Mouse (Mus musculus): Measurements from ENCODE around the gene Ccdc22. TPM values are rescaled to one million over a fixed set of nuclear protein-coding genes. Genes with fewer than 3 reads are reported as not detected.

Gene Ccdc22
- 35.8 and 38.0 TPM in 2 replicates for polyA plus RNA-seq (2016; fragmentation: Nextera tagmentation; extraction: Ambion mirVana)

DNA sequence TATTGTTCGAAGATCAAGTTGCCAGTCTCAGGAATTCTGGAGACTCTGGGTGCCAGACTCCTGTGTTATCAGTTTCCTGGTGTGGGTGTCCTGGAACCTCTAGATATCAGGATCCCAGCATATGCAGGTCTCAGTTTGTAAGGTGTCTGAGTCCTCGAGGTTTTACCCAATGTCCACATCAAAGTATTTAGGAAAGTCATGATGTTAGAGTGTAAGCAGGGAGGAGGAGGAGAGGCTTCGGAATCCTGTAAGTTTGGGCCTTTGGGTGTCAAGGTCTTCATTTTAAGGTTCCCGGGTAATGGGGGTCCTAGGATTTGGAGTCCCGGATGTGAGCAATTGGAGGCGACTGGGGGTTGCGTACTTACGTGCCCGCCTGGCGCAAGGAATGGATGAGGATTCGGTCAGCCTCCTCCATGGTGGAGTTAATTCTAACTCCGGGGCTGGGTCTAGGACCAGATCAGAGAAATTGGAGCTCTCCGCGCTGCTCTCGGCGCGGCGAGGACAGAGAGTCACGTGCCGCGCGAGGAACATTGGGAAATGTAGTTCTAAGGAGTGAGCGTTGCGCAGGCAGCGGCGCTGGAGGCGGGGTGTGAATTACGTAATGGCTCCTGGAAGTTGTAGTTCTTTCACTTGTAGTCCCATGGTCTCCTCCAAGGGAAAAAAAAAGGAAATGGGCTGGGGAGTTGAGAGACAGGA lies at the start of gene Ccdc22:
Ccdc22 (minus strand) TSS at position 639 of the 696 bp plus-strand sequence.
- 20% methylated on average over 28 of the region's 28 CpGs for WGBS
- DNase-seq (ENCODE audit: extremely low spot score, low spot score): peak; percentile 78
- Histone ChIP-seq H3K4me3 (peak within 1 kb of the TSS; percentile 55), H3K4me1 (peaks cover 12% of the 10 kb centered on the region), H3K36me3 (replicated peaks) (peaks cover 14% of the 10 kb centered on the region), H3K9me3 (no peaks in the 10 kb centered on the region), H3K27ac (peak within 1 kb of the TSS; percentile 80), H3K27me3 (ENCODE audit: poor library complexity, severe bottlenecking) (peaks cover 16% of the 10 kb centered on the region)

DNA sequence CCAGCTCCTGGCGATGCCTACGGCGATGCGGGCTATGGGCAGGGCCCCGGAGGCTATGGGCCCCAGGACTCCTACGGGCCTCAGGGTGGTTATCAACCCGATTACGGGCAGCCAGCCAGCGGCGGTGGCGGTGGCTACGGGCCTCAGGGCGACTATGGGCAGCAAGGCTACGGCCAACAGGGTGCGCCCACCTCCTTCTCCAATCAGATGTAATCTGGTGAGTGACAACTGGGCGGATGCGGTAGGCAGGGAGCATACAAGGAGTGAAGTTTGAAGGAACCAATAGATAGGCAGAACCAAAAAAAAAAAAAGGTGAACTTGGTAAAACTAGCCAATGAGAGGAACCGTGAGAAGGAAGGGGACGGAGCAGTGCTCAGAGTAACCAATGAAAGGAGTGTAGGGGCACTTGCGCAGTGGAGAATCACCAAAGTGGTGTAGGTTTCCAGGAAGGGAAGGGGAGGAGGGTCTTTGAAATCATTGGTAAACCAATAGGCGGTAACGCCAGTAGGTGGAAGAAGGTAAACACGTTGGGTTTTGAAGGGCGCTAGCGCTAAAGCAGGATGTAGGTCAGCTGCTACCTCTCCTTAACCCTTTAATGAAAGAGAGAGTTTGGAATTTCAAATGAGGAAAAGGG lies 43.5 kb upstream of the Ccdc22 start:
- Histone ChIP-seq H3K4me3 (peak overlapping the region; percentile 57), H3K9me3 (no peaks in the 10 kb centered on the region; the same call in 1 of the 2 replicates), H3K27me3 (ENCODE audit: poor library complexity, severe bottlenecking) (no peaks in the 10 kb centered on the region), H3K4me1 (peaks cover 4% of the 10 kb centered on the region; the same call in 1 of the 2 replicates), H3K36me3 (replicated peaks) (no peaks in the 10 kb centered on the region), H3K27ac (peak overlapping the region; percentile 88)
- peak; percentile 75 for DNase-seq (ENCODE audit: extremely low spot score, low spot score)
- 11% methylated on average over 25 of the region's 25 CpGs for WGBS

DNA sequence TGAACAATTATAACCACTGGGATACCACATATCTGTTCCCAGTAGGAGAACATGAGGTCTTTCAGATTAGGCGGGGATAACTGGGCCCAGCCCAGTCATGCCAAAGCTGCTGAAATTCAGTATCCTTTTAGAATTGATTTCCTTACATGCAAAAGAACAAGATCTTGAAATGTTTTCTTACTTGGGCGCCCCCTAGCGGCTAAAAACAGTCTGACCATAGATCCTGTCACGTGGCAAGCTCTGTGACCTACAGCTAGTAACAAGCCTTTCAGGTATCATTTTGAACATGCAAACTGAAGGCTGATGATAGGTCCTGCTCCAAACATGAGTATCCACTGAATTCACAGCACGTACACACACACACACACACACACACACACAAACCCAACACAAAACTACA lies 40.0 kb upstream of the Ccdc22 start:
- Histone ChIP-seq H3K4me3 (no peak overlapping the region), H3K4me1 (peaks cover 6% of the 10 kb centered on the region; the same call in 1 of the 2 replicates), H3K27ac (no peak overlapping the region), H3K36me3 (replicated peaks) (no peaks in the 10 kb centered on the region), H3K27me3 (ENCODE audit: poor library complexity, severe bottlenecking) (peaks cover 8% of the 10 kb centered on the region; the same call in 1 of the 2 replicates), H3K9me3 (no peaks in the 10 kb centered on the region; the same call in 1 of the 2 replicates)
- DNase-seq (ENCODE audit: extremely low spot score, low spot score): peak; percentile 76
- WGBS: 12% methylated on average over 5 of the region's 5 CpGs

DNA sequence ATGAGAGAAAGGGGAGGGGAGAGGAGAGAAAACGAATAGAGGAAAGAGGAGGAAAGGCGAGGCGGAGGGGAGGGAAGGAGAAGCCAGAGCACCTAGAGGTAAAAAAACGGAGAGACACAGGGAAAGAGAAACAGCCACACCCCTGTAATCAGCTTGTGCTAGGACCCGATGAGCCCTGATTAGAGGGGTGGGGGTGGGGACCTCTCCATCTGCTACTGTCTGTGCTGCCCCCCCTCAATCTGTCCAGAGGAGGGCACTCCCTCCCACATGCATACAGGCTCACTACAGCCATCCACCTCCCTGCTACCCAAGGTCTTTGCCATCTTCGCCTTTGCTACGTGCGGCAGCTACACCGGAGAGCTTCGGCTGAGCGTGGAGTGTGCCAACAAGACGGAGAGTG lies 35.5 kb upstream of the Ccdc22 start:
- H3K4me3 ChIP-seq: no peak overlapping the region
- no peak for DNase-seq (ENCODE audit: extremely low spot score, low spot score)
- peaks cover 21% of the 10 kb centered on the region; the same call in 1 of the 2 replicates for H3K27me3 ChIP-seq (ENCODE audit: poor library complexity, severe bottlenecking)
- H3K27ac ChIP-seq: no peak overlapping the region
- WGBS: 45% methylated on average over 11 of the region's 12 CpGs
- H3K9me3 ChIP-seq: no peaks in the 10 kb centered on the region
- no peaks in the 10 kb centered on the region for H3K36me3 ChIP-seq (replicated peaks)
- peaks cover 18% of the 10 kb centered on the region for H3K4me1 ChIP-seq

DNA sequence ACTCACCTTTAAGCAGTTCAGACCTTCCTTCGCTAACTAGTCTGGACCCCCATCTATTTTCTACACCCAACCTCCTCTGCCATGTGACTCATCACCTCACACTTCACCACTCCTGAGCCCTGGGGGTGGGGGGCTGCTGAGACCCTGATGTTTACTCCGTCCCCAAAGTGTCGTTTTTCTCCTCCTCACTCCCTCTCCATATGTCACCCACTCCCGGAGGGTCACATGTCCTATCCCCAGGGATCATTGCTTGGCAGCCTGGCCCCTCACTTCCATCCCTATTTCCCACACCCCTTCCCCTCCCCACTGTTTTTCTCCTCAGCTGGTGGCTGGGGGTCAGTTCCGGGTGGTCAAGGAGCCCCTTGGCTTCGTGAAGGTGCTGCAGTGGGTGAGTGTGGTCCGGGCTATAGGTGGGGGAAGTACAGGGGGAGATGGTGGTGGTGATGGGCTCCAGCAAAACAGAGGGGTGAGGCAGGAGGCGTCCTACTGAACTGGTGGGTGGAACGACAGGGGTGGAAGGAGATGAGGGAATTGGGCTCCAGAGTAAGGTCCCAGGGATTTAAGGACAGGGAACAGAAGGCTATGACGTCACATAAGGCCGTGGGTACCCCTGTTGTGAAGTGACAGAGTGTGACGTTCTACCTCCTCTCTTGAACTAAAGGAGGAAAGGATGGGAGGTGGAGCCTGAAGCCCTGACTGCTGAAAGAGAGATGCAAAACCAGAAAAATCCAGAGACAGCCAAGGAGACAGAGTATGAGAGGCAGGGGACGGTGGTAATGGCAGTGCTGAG lies 34.4 kb upstream of the Ccdc22 start:
- WGBS: 23% methylated on average over 13 of the region's 13 CpGs
- Histone ChIP-seq H3K9me3 (no peaks in the 10 kb centered on the region), H3K27me3 (ENCODE audit: poor library complexity, severe bottlenecking) (peaks cover 21% of the 10 kb centered on the region; the same call in 1 of the 2 replicates), H3K36me3 (replicated peaks) (no peaks in the 10 kb centered on the region), H3K27ac (no peak overlapping the region), H3K4me1 (peaks cover 18% of the 10 kb centered on the region), H3K4me3 (peak overlapping the region; percentile 58)
- DNase-seq (ENCODE audit: extremely low spot score, low spot score): no peak

DNA sequence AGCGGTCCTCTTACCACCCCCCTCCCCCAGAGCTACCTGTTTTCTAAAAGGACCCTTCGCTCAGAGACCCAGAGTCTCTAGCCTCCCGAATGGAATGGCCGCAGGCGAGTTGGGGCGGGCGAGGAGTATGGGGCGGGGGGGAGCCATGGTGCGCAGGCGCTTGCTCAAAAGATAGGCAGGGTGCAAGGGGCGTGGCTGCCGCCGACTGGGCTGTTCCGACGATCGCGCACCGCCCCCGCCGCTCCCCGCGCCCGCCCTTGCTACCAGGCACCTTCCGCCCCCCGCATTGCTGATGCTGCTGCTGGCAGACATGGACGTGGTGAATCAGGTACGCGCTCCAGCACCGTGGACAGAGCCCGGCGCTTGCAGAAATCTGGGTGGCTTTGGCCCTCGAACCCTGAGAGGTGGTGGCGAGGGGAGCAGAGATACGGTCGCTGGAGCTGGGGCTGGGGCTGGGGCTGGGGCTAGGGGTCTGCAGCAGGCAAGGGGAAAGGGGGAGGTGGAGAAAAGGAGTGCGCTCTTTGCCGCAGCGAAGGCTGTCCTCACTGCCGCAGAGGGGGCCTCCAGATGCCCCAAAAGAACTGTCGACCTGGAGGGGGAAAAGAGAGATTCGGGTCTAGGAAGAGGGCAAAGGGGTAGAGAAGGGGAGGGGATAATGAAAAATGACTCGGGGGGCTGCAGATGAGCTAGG lies 33.2 kb upstream of the Ccdc22 start, which contains the start of gene Syp:
Syp (plus strand) TSS at position 71 of the 691 bp plus-strand sequence.
- H3K27me3 ChIP-seq (ENCODE audit: poor library complexity, severe bottlenecking): peaks cover 21% of the 10 kb centered on the region; the same call in 1 of the 2 replicates
- H3K9me3 ChIP-seq: no peaks in the 10 kb centered on the region
- WGBS: 18% methylated on average over 41 of the region's 42 CpGs
- DNase-seq (ENCODE audit: extremely low spot score, low spot score): peak; percentile 82
- peak within 1 kb of the TSS; percentile 58 for H3K4me3 ChIP-seq
- H3K4me1 ChIP-seq: peaks cover 18% of the 10 kb centered on the region
- H3K36me3 ChIP-seq (replicated peaks): no peaks in the 10 kb centered on the region
- peak within 1 kb of the TSS; percentile 76 for H3K27ac ChIP-seq

DNA sequence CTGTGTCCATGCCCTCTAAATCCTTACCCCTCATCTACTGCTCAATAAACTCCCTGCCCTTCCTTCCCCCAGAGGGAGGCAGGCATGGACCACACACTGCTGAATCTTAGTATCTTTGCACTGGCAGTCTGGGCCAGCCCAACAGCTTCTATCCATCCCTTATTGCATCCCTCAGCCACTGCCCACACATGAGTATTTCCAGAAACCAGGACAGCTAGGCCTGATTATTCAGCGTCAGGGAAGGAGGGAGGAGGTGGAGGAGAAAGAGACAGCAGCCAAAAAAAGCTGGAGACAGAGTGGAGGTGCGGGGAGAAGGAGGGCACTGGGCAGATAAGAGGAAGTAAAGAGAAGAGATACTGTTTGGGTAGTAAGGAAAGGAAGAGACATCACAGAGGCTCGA lies 29.8 kb upstream of the Ccdc22 start:
- Histone ChIP-seq H3K27me3 (ENCODE audit: poor library complexity, severe bottlenecking) (peaks cover 10% of the 10 kb centered on the region; the same call in 1 of the 2 replicates), H3K36me3 (replicated peaks) (no peaks in the 10 kb centered on the region), H3K27ac (no peak overlapping the region), H3K4me1 (peaks cover 16% of the 10 kb centered on the region), H3K9me3 (no peaks in the 10 kb centered on the region; the same call in 1 of the 2 replicates), H3K4me3 (no peak overlapping the region)
- WGBS: 78% methylated on average over 3 of the region's 3 CpGs
- DNase-seq (ENCODE audit: extremely low spot score, low spot score): no peak

DNA sequence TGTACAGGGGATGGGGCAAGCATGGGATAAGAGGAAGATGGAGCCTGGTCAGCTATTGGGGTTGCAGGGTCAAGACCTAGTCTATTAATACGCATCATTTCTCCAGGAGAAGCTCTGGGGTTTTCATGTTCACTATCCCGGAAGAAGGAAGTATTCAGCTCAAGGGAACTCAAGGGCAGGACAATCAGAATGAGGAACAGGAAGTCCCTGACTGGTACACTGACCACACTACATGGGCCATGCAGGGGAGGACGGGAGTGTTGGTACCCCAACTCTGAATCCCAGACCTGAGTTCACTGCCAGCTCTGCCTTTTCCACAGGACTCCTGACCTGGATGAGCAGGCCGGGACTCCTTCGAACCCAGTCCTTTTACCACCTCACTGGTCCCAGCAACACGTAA lies 27.2 kb upstream of the Ccdc22 start:
- no peaks in the 10 kb centered on the region for H3K27me3 ChIP-seq (ENCODE audit: poor library complexity, severe bottlenecking)
- H3K36me3 ChIP-seq (replicated peaks): no peaks in the 10 kb centered on the region
- H3K27ac ChIP-seq: no peak overlapping the region
- no peak for DNase-seq (ENCODE audit: extremely low spot score, low spot score)
- H3K9me3 ChIP-seq: no peaks in the 10 kb centered on the region; the same call in 1 of the 2 replicates
- no peaks in the 10 kb centered on the region for H3K4me1 ChIP-seq
- 88% methylated on average over 6 of the region's 6 CpGs for WGBS
- H3K4me3 ChIP-seq: no peak overlapping the region

DNA sequence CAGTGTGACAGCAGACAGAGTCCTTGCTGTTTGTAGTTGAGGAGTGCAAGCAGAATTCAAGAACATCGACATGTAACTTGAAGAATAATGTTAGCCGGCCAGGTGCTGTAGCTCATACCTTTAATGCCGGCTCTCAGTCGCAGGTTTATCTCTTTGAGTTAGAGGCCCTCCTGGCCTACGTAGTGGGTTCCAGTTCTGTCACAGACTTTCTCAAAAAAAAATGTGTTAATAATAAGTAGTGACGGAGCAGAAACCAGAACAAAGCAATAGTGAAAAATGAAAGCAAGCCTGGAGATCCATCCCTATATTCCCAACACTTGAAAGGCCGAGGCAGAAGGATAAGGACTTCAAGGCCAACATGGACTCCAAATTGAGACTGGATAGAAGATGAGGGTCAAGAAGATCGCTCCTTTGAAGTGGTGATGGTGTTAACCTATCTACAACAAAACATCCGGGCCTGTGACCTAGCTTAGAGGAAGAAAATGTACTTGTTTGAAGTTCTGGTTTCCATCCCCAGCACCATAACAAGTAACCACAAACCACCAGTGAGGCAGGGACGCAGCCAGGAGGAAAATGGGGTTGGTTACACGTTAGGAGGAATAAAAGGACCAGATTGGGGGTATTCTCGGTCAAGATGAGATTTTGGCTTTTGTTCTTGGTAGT lies 12.7 kb upstream of the Ccdc22 start:
- Histone ChIP-seq H3K9me3 (no peaks in the 10 kb centered on the region), H3K27me3 (ENCODE audit: poor library complexity, severe bottlenecking) (no peaks in the 10 kb centered on the region), H3K4me1 (no peaks in the 10 kb centered on the region), H3K27ac (no peak overlapping the region), H3K36me3 (replicated peaks) (no peaks in the 10 kb centered on the region), H3K4me3 (no peak overlapping the region)
- 83% methylated on average over 12 of the region's 12 CpGs for WGBS
- no peak for DNase-seq (ENCODE audit: extremely low spot score, low spot score)

DNA sequence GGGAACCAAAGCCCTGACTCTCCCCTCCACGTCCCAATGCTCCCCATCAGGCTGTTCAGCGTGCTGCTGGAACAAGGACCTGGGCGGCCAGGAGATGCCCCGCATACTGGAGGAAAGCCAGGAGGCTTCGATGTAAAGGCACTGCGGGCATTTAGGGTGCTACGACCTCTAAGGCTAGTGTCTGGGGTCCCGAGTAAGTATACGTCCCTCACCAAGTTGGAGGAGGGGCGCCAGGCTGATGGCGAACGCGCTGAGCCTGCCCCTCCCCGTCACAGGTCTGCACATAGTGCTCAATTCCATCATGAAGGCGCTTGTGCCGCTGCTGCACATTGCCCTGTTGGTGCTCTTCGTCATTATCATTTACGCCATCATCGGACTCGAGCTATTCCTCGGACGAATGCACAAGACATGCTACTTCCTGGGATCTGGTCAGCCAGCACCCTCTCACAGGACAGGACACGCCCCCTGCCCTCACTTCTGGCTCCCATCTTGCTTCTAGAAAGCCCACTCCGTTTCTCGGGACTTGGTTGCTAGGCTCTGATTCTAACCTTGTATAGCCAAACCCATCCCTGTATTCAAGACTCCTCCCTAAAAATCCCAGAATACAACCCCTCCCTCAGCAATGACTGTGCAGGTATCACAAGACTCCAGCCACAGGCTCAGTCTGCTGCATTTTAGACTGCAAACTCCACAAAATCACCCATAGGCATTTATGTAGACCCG lies 5.4 kb upstream of the Ccdc22 start:
- Histone ChIP-seq H3K4me1 (peaks cover 5% of the 10 kb centered on the region; the same call in 1 of the 2 replicates), H3K9me3 (no peaks in the 10 kb centered on the region), H3K4me3 (peak overlapping the region; percentile 49), H3K27me3 (ENCODE audit: poor library complexity, severe bottlenecking) (peaks cover 32% of the 10 kb centered on the region), H3K36me3 (replicated peaks) (no peaks in the 10 kb centered on the region), H3K27ac (no peak overlapping the region)
- peak; percentile 16 for DNase-seq (ENCODE audit: extremely low spot score, low spot score)
- 22% methylated on average over 26 of the region's 26 CpGs for WGBS

DNA sequence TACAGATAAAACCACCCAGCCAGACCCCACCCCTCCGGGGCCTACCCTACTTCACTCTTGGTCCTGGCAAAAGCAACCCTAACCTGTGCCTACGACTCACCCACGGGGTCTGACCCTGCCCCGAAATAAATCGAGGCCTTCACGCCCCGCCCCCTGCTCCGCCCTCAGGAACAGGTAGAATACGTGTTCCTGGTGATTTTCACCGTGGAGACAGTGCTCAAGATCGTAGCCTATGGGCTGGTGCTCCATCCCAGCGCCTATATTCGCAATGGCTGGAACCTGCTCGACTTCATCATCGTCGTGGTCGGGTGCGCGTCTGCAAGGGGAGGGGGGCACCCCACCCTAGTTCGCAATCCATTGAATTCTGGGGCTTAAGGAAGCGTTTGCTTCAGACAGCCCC lies 4.7 kb upstream of the Ccdc22 start:
- Histone ChIP-seq H3K4me1 (peaks cover 5% of the 10 kb centered on the region; the same call in 1 of the 2 replicates), H3K36me3 (replicated peaks) (no peaks in the 10 kb centered on the region), H3K4me3 (peak overlapping the region; percentile 49), H3K27me3 (ENCODE audit: poor library complexity, severe bottlenecking) (peaks cover 32% of the 10 kb centered on the region), H3K27ac (no peak overlapping the region), H3K9me3 (no peaks in the 10 kb centered on the region)
- 16% methylated on average over 21 of the region's 21 CpGs for WGBS
- no peak for DNase-seq (ENCODE audit: extremely low spot score, low spot score)

Measured in forebrain, embryonic 10.5 days (tissue).